ENCODE assay signal across 10 mouse cellular contexts in the genomic region with DNA sequence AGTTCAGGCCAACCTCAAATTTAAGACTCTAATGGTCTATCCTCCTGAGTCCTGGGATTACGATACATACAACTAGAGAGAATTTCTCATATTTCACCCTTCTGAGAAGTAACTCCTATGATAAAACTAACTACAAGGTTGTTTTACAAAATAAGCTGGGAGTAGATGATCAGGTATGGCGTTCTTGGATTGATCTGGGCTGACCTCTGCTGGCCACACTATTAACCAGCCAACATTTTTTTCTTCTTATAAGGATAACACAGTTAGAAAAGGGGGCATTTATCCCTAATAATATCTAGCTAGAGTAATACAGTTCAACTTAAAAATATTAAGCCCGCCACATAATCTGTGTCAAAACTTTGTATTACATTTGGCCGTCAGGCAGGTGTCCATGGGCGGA. TPM values are rescaled to one million over a fixed set of nuclear protein-coding genes. Genes with fewer than 3 reads are reported as not detected.
DNase-seq lines count a peak whose midpoint lies in the region; TF ChIP-seq lines count a peak whose summit lies in the region.
"Had no signal": no experiment of that assay in that cellular context is flagged by ENCODE, and none has a peak within 500 bp of the region (broad histone marks: within the 10 kb centered on the region; RNA-seq: fewer than 3 reads in every experiment).

No protein-coding gene starts in this region.

- no peak for TF ChIP-seq POLR2A in kidney, adult 2 months (IDR thresholded peaks at IDR 0.05; ENCODE audit: low read depth, low read length)

- WGBS in kidney, adult 2 months: 71% methylated on average over 5 of the region's 5 CpGs

- H3K4me3 ChIP-seq in kidney, adult 2 months (ENCODE audit: insufficient read depth, low read depth, low read length): no peak overlapping the region
- H3K4me3 ChIP-seq: limb, embryonic 12.5 days had no signal

- DNase-seq in kidney, adult 2 months: peak; percentile 36
- DNase-seq in kidney, adult 11 months: no peak
- DNase-seq in MN1 (ENCODE audit: low spot score): peak; percentile 54
- peak; percentile 55 to 65 for DNase-seq in cerebellum, postnatal 10 days
- DNase-seq in lung, postnatal 14 days: peak; percentile 31
- no peak for DNase-seq in urinary bladder, postnatal 4 days (ENCODE audit: low spot score in 2 of 2)
- no peak for DNase-seq in urinary bladder, adult 2 months (ENCODE audit: low spot score)
- no peak for DNase-seq in layer of hippocampus, adult 8-10 months (ENCODE audit: low spot score in 2 of 2)

- H3K36me3 ChIP-seq in kidney, adult 2 months (ENCODE audit: control insufficient read depth, insufficient read depth, low read length): no peaks in the 10 kb centered on the region; the same call in 1 of the 2 replicates
- H3K36me3 ChIP-seq: limb, embryonic 12.5 days had no signal

- H3K27ac ChIP-seq in kidney, adult 2 months (ENCODE audit: insufficient read depth, low read depth, low read length): no peak overlapping the region
- H3K27ac ChIP-seq: limb, embryonic 12.5 days had no signal

- H3K4me1 ChIP-seq in kidney, adult 2 months (ENCODE audit: control insufficient read depth, insufficient read depth, low read length): no peaks in the 10 kb centered on the region
- H3K4me1 ChIP-seq: limb, embryonic 12.5 days had no signal

- 0 out of 2 replicates have a peak, but pooled peaks have one; percentile 24 for TF ChIP-seq CTCF in kidney, adult 2 months (conservative IDR thresholded peaks at IDR 0.05; ENCODE audit: insufficient read depth, insufficient read length, low read depth, low read length)

- H3K27me3 ChIP-seq in kidney, adult 2 months (replicated peaks; ENCODE audit: control insufficient read depth, insufficient read depth, low read length): no peaks in the 10 kb centered on the region
- H3K27me3 ChIP-seq: limb, embryonic 12.5 days had no signal

RNA-seq across cellular contexts. Expression of gene Colq, which starts 13.8 kb away (rescaled TPM):
- 0.27 and 1.2 TPM in 2 replicates for polyA plus RNA-seq in kidney, adult 2 months (2012; rRNA removed)
- polyA plus RNA-seq in urinary bladder, adult 2 months (2012; rRNA removed): 0.66 and 0.88 TPM in 2 replicates
- under 1 TPM; 0.18 to 0.37 (median 0.22) TPM for total RNA-seq in layer of hippocampus, adult 8-10 months (2022)

RNA-seq across cellular contexts. Expression of gene Gm49387, which starts 35.8 kb away (rescaled TPM):
- not detected in 2 replicates for polyA plus RNA-seq in kidney, adult 2 months (2012; rRNA removed)
- polyA plus RNA-seq in urinary bladder, adult 2 months (2012; rRNA removed): not detected in 2 replicates
- not detected for total RNA-seq in layer of hippocampus, adult 8-10 months (2022)
- polyA plus RNA-seq: forebrain, embryonic 14.5 days; limb, embryonic 12.5 days had no signal

RNA-seq across cellular contexts. Expression of gene Btd, which starts 35.9 kb away (rescaled TPM):
- polyA plus RNA-seq in kidney, adult 2 months (2012; rRNA removed): 119 and 134 TPM in 2 replicates
- polyA plus RNA-seq in urinary bladder, adult 2 months (2012; rRNA removed): 25.4 and 27.7 TPM in 2 replicates
- total RNA-seq in layer of hippocampus, adult 8-10 months (2022): 10 to 100 TPM in 3 of 4 experiments, 1 to 10 TPM in 1; 9.0 to 12.5 (median 11.0) TPM

RNA-seq across cellular contexts. Expression of gene Hacl1, which starts 36.2 kb away (rescaled TPM):
- polyA plus RNA-seq in kidney, adult 2 months (2012; rRNA removed): 129 and 154 TPM in 2 replicates
- 19.3 and 24.1 TPM in 2 replicates for polyA plus RNA-seq in urinary bladder, adult 2 months (2012; rRNA removed)
- total RNA-seq in layer of hippocampus, adult 8-10 months (2022): 10 to 100 TPM in 1 of 4 experiments, 1 to 10 TPM in 3; 7.3 to 10.9 (median 9.1) TPM

Comparison
In these comparisons a context has a peak if more than half of its experiments do, and no peak if none do; other contexts are left out.
1. DNase-seq: peak in kidney, adult 2 months (single experiment), MN1 (single experiment), cerebellum, postnatal 10 days (2 of 2) and lung, postnatal 14 days (single experiment); none in kidney, adult 11 months (single experiment), urinary bladder, postnatal 4 days (0 of 2), urinary bladder, adult 2 months (single experiment) and layer of hippocampus, adult 8-10 months (0 of 2).